Mouse (Mus musculus) G1E (cell line): ENCODE data around the gene Stk32c. TPM values are rescaled to one million over a fixed set of nuclear protein-coding genes. Genes with fewer than 3 reads are reported as not detected.

Experiments used
- ATAC-seq: 2 replicates; pipeline ENCODE4 v1.8.0; 2016; ENCODE audit warnings: mild to moderate bottlenecking; ENCODE audit not compliant: insufficient number of reproducible peaks, poor library complexity, low FRiP score, severe bottlenecking; ENCODE audit errors: extremely low read depth
- DNase-seq: peaks from one replicate; pipeline ENCODE4 v3.0.0; 2012; ENCODE audit warnings: low spot score
- H3K27me3 ChIP-seq: 2 replicates; pipeline ENCODE4 v1.6.1; 2012; ENCODE audit warnings: mild to moderate bottlenecking, low read length, inconsistent platforms; ENCODE audit not compliant: insufficient read depth
- H3K36me3 ChIP-seq: replicated peaks from 2 replicates; pipeline ENCODE3; 2012; ENCODE audit warnings: mild to moderate bottlenecking, inconsistent platforms
- H3K4me1 ChIP-seq: 2 replicates; pipeline ENCODE4 v1.6.1; 2012; ENCODE audit warnings: low read depth, low read length, inconsistent platforms, mixed read lengths; ENCODE audit not compliant: insufficient read depth
- H3K4me3 ChIP-seq: 2 replicates; pipeline ENCODE4 v1.5.1; 2012; ENCODE audit warnings: low read depth, mild to moderate bottlenecking, inconsistent platforms, low read length, moderate library complexity, mixed read lengths
- H3K9me3 ChIP-seq: replicated peaks from 2 replicates; pipeline ENCODE4 v1.6.1; 2012; ENCODE audit warnings: inconsistent platforms
- CTCF ChIP-seq: IDR thresholded peaks from 2 replicates; pipeline ENCODE4 v1.5.1; 2012; ENCODE audit warnings: low read depth, low read length, inconsistent platforms, mixed read lengths
- GATA1 ChIP-seq: IDR thresholded peaks from 2 replicates; pipeline ENCODE4 v1.6.1; 2012; ENCODE audit warnings: borderline replicate concordance, low read length, inconsistent platforms, mixed read lengths
- GATA2 ChIP-seq: IDR thresholded peaks from 2 replicates; pipeline ENCODE4 v1.6.1; 2012; ENCODE audit warnings: low read depth, low read length, inconsistent platforms, borderline replicate concordance
- POLR2AphosphoS5 ChIP-seq: IDR thresholded peaks from 2 replicates; pipeline ENCODE4 v1.6.1; 2012; ENCODE audit warnings: low read depth, low read length, inconsistent platforms; ENCODE audit not compliant: insufficient replicate concordance
- TAL1 ChIP-seq: conservative IDR thresholded peaks from 2 replicates; pipeline ENCODE4 v1.6.1; 2012; ENCODE audit warnings: low read depth, low read length, inconsistent platforms, mixed read lengths
- polyA plus RNA-seq: library from polyadenylated mRNA; stranded (reverse); fragments of >175 nt; gene quantifications from 2 replicates; pipeline ENCODE4 v1.2.3, GENCODE M21; 2012
- total RNA-seq, 2 experiments: library from RNA; stranded (forward) in 1 of 2; stranded (reverse) in 1 of 2; fragments of 200-1000 nt in 1 of 2; fragments of >200 nt in 1 of 2; fragmentation: Nextera tagmentation in 1 of 2; gene quantifications; 2 replicates each; pipeline ENCODE4 v1.2.3; 2014 to 2017

Stk32c gene
- total and polyA plus RNA-seq, 3 experiments = not detected

GRCm38 (mm10) chr7:139251881-139252301 lies 38.8 kb upstream of the Stk32c start:
- Histone ChIP-seq H3K27me3 (no peaks in the 10 kb centered on the region; the same call in 1 of the 2 replicates), H3K36me3 (no peaks in the 10 kb centered on the region), H3K4me1 (no peaks in the 10 kb centered on the region), H3K9me3 (peaks cover 78% of the 10 kb centered on the region), H3K4me3 (no peak overlapping the region)
- ATAC-seq = no peak
- TF ChIP-seq GATA1 (no peak), GATA2 (no peak), POLR2AphosphoS5 (no peak), CTCF (no peak), TAL1 (no peak)
- no peak for DNase-seq

GRCm38 (mm10) chr7:139249406-139250210 lies 36.5 kb upstream of the Stk32c start:
- Histone ChIP-seq H3K9me3 (peaks cover 68% of the 10 kb centered on the region), H3K27me3 (no peaks in the 10 kb centered on the region), H3K4me3 (no peak overlapping the region), H3K36me3 (no peaks in the 10 kb centered on the region), H3K4me1 (no peaks in the 10 kb centered on the region)
- no peak for ATAC-seq
- TF ChIP-seq GATA2 (no peak), POLR2AphosphoS5 (no peak), GATA1 (no peak), TAL1 (no peak), CTCF (no peak)
- DNase-seq = no peak

GRCm38 (mm10) chr7:139248615-139249405 lies 35.7 kb upstream of the Stk32c start:
- DNase-seq (no peak), ATAC-seq (no peak)
- Histone ChIP-seq H3K27me3 (no peaks in the 10 kb centered on the region), H3K9me3 (peaks cover 66% of the 10 kb centered on the region), H3K4me1 (no peaks in the 10 kb centered on the region), H3K36me3 (no peaks in the 10 kb centered on the region), H3K4me3 (no peak overlapping the region)
- TF ChIP-seq POLR2AphosphoS5 (no peak), GATA2 (no peak), TAL1 (no peak), CTCF (no peak), GATA1 (no peak)

- no peak for DNase-seq
- Histone ChIP-seq H3K4me1 (no peaks in the 10 kb centered on the region), H3K27me3 (no peaks in the 10 kb centered on the region), H3K4me3 (no peak within 1 kb of the TSS; the same call in 1 of the 2 replicates), H3K9me3 (peaks cover 58% of the 10 kb centered on the region), H3K36me3 (no peaks in the 10 kb centered on the region)
- TF ChIP-seq POLR2AphosphoS5 (no peak), TAL1 (no peak), CTCF (no peak), GATA2 (no peak), GATA1 (no peak)
- no peak for ATAC-seq
Observed at GRCm38 (mm10) chr7:139247881-139248614, 34.9 kb upstream of the Stk32c start, which contains the start of gene Pwwp2b. Pwwp2b (plus strand) TSS chr7:139248482.

- no peaks in the 10 kb centered on the region for H3K4me1 ChIP-seq
- ATAC-seq (no peak), DNase-seq (no peak)
- no peak overlapping the region; the same call in 1 of the 2 replicates for H3K4me3 ChIP-seq
- H3K36me3 ChIP-seq = no peaks in the 10 kb centered on the region
- no peaks in the 10 kb centered on the region for H3K27me3 ChIP-seq
- H3K9me3 ChIP-seq = peaks cover 52% of the 10 kb centered on the region
- TF ChIP-seq POLR2AphosphoS5 = no peak
- TF ChIP-seq TAL1 = no peak
- no peak for TF ChIP-seq GATA1
- TF ChIP-seq CTCF = no peak
- no peak for TF ChIP-seq GATA2
Observed at GRCm38 (mm10) chr7:139246931-139247880, 34.1 kb upstream of the Stk32c start.
